Mouse (Mus musculus): Measurements from ENCODE around the gene Resp18.

The Resp18 gene

GRCm38 (mm10) chr1:75290582-75290981 lies 12.4 kb upstream of the Resp18 start:
- no peak for TF ChIP-seq GATA4 (IDR thresholded peaks at IDR 0.05; ENCODE audit: insufficient replicate concordance, low read length)

- no peak for TF ChIP-seq GATA4 (IDR thresholded peaks at IDR 0.05; ENCODE audit: insufficient replicate concordance, low read length)
These were observed 11.7 kb upstream of the Resp18 start for GRCm38 (mm10) chr1:75289888-75290431.

GRCm38 (mm10) chr1:75289376-75289775 lies 11.2 kb upstream of the Resp18 start:
- no peak for TF ChIP-seq GATA4 (IDR thresholded peaks at IDR 0.05; ENCODE audit: insufficient replicate concordance, low read length)

DNA sequence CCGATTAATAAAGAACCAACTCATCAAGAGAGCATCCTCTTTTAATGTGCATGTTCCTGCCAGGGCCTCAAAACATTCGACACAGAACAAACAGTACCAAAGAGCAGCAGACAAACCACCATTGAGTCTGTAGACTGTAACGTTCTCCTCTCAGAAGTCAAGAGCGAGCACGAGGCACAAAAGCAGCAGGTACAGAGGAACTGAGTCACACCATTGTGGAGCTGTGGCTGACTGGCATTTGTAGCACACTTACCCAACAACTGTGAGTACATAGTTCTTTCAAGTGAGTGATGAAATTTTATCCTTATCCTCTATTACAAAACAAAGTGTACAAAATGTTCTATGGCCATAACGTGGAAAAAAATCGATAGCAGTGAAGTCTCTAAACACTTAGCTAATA lies 6.7 kb upstream of the Resp18 start:
- no peak for TF ChIP-seq GATA4 (IDR thresholded peaks at IDR 0.05; ENCODE audit: insufficient replicate concordance, low read length)

GRCm38 (mm10) chr1:75283017-75283416 lies 4.8 kb upstream of the Resp18 start:
- no peak for TF ChIP-seq GATA4 (IDR thresholded peaks at IDR 0.05; ENCODE audit: insufficient replicate concordance, low read length)

- TF ChIP-seq GATA4 (IDR thresholded peaks at IDR 0.05; ENCODE audit: insufficient replicate concordance, low read length): no peak
These were observed 723 bp downstream of the Resp18 start for GRCm38 (mm10) chr1:75277195-75278188.

GRCm38 (mm10) chr1:75264091-75264880 lies 13.9 kb downstream of the Resp18 start, which contains the start of gene Ptprn:
Ptprn (minus strand) TSS chr1:75264502.
- TF ChIP-seq GATA4 (IDR thresholded peaks at IDR 0.05; ENCODE audit: insufficient replicate concordance, low read length): no peak

DNA sequence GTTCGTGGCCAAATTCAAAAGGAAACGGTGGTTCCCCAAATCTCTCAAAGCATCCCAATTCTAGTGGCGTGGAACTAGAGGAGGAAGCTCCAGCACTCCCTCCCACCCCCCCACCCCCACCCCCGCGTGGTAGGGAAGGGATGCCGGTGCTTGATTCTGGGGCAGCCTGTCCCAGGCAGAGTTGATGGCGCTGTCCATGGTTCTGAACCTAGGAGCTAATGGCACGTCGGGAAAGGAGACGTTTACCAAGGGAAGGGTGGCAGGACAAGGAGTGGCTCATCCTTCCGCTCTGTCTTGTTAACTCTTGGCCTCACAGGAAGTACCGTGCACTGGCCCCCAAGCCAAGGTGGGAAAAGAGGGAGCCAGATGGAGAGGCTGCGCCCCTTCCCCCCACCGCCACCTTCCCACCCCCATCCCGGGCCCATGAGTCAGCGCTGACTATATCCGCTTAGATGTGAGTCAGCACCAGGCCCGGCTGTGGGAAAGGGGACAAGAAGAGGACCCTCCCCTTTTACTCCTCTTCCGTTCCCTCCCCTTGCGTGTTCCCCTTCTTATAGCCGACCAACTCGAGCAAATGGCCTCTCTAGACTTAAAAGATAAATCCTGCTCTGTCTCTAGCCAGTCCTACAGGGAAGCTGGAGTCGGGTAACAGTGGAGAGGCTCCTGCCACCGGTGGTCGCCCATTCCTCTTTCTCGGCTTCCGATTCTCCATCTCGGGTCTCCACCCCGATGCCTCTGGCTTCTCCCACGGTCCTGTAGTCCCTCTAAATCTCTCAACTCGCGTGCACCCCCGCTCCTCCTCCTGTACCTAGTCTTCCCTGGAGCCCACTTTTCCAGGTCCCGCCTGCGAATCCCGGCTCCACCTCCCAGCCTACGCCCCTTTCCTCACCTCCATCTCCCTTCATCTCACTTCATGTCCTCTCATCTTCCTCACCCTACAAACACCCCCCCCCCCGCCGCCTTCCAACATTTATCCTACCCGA lies 15.0 kb downstream of the Resp18 start:
- no peak for TF ChIP-seq GATA4 (IDR thresholded peaks at IDR 0.05; ENCODE audit: insufficient replicate concordance, low read length)

- no peak for TF ChIP-seq GATA4 (IDR thresholded peaks at IDR 0.05; ENCODE audit: insufficient replicate concordance, low read length)
These were observed 16.9 kb downstream of the Resp18 start for GRCm38 (mm10) chr1:75261278-75261677.

GRCm38 (mm10) chr1:75255516-75256046 lies 22.6 kb downstream of the Resp18 start:
- TF ChIP-seq GATA4 (IDR thresholded peaks at IDR 0.05; ENCODE audit: insufficient replicate concordance, low read length): no peak

- no peak for TF ChIP-seq GATA4 (IDR thresholded peaks at IDR 0.05; ENCODE audit: insufficient replicate concordance, low read length)
These were observed 23.6 kb downstream of the Resp18 start for GRCm38 (mm10) chr1:75254625-75255013.

GRCm38 (mm10) chr1:75253849-75254624 lies 24.2 kb downstream of the Resp18 start:
- no peak for TF ChIP-seq GATA4 (IDR thresholded peaks at IDR 0.05; ENCODE audit: insufficient replicate concordance, low read length)

DNA sequence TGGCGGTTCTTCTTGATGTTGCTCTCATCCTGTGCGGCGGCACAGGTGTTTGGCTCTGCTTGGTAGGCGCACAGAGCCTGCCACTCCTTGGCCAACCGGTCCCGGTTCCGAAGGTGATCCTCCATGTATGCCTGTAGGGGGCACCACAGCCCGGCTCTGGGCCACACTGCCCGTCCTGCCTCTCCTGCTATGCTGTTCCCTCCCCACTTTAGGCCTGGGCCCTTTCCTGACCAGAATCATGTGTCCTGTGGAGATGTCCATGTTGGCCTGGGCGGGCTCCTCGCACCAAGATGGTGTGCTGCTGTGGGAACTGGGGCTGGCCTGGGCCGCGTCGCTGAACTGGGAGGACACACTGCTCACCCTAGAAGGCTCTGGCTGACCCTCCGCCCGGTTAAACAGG lies 25.2 kb downstream of the Resp18 start:
- no peak for TF ChIP-seq GATA4 (IDR thresholded peaks at IDR 0.05; ENCODE audit: insufficient replicate concordance, low read length)

Data from liver, adult (tissue).